Mouse (Mus musculus): ENCODE measurements around the gene Tmem81. TPM values are rescaled to one million over a fixed set of nuclear protein-coding genes. Genes with fewer than 3 reads are reported as not detected.

Tmem81 gene
- total RNA-seq, 2 experiments from 2014 or later: 5.3 to 6.3 TPM

GRCm38 (mm10) chr1:132518621-132519020 is 12.6 kb downstream of the Tmem81 start:
- no peak for DNase-seq (ENCODE audit: low spot score in 2 of 2)

GRCm38 (mm10) chr1:132519734-132520133 is 13.7 kb downstream of the Tmem81 start:
- DNase-seq (ENCODE audit: low spot score in 2 of 2): no peak

GRCm38 (mm10) chr1:132520764-132521163 is 14.7 kb downstream of the Tmem81 start:
- peak; percentile 47 to 66 for DNase-seq (ENCODE audit: low spot score in 2 of 2)

- DNase-seq (ENCODE audit: low spot score in 2 of 2): no peak
These were observed 17.0 kb downstream of the Tmem81 start for GRCm38 (mm10) chr1:132523048-132523447.

GRCm38 (mm10) chr1:132523920-132524319 is 17.9 kb downstream of the Tmem81 start:
- no peak for DNase-seq (ENCODE audit: low spot score in 2 of 2)

GRCm38 (mm10) chr1:132525832-132526231 is 19.8 kb downstream of the Tmem81 start:
- DNase-seq (ENCODE audit: low spot score in 2 of 2): peak; percentile 74 to 92

- no peak for DNase-seq (ENCODE audit: low spot score in 2 of 2)
These were observed 22.0 kb downstream of the Tmem81 start for GRCm38 (mm10) chr1:132528071-132528470.

GRCm38 (mm10) chr1:132528647-132529334 is 22.8 kb downstream of the Tmem81 start:
- no peak for DNase-seq (ENCODE audit: low spot score in 2 of 2)

- no peak for DNase-seq (ENCODE audit: low spot score in 2 of 2)
These were observed 24.7 kb downstream of the Tmem81 start for GRCm38 (mm10) chr1:132530631-132531191.

GRCm38 (mm10) chr1:132532521-132532920 is 26.5 kb downstream of the Tmem81 start:
- no peak for DNase-seq (ENCODE audit: low spot score in 2 of 2)

GRCm38 (mm10) chr1:132533840-132534239 is 27.8 kb downstream of the Tmem81 start:
- no peak for DNase-seq (ENCODE audit: low spot score in 2 of 2)

GRCm38 (mm10) chr1:132535541-132535940 is 29.5 kb downstream of the Tmem81 start:
- DNase-seq (ENCODE audit: low spot score in 2 of 2): no peak

GRCm38 (mm10) chr1:132536416-132536815 is 30.4 kb downstream of the Tmem81 start:
- DNase-seq (ENCODE audit: low spot score in 2 of 2): no peak

GRCm38 (mm10) chr1:132537736-132538135 is 31.7 kb downstream of the Tmem81 start:
- DNase-seq (ENCODE audit: low spot score in 2 of 2): peak in 1 of 2 experiments; percentile 62

- DNase-seq (ENCODE audit: low spot score in 2 of 2): no peak
These were observed 34.7 kb downstream of the Tmem81 start for GRCm38 (mm10) chr1:132540701-132541100.

- DNase-seq (ENCODE audit: low spot score in 2 of 2): no peak
These were observed 35.3 kb downstream of the Tmem81 start for GRCm38 (mm10) chr1:132541171-132541823.

GRCm38 (mm10) chr1:132541824-132542599 is 36.0 kb downstream of the Tmem81 start:
- no peak for DNase-seq (ENCODE audit: low spot score in 2 of 2)

GRCm38 (mm10) chr1:132542762-132543306 is 36.8 kb downstream of the Tmem81 start, which contains the start of gene Cntn2:
TSS of gene Cntn2 (minus strand) at chr1:132543256.
- DNase-seq (ENCODE audit: low spot score in 2 of 2): peak; percentile 58 to 83

GRCm38 (mm10) chr1:132543789-132544188 is 37.8 kb downstream of the Tmem81 start:
- DNase-seq (ENCODE audit: low spot score in 2 of 2): no peak

- DNase-seq (ENCODE audit: low spot score in 2 of 2): peak in 1 of 2 experiments; percentile 26
These were observed 52.0 kb downstream of the Tmem81 start for GRCm38 (mm10) chr1:132557901-132558631.
